Mouse (Mus musculus) kidney, adult 2 months (tissue): ENCODE measurements around the gene Glis3. TPM values are rescaled to one million over a fixed set of nuclear protein-coding genes. Genes with fewer than 3 reads are reported as not detected.

ENCODE experiments used
- DNase-seq: peaks from one replicate; pipeline ENCODE4 v3.0.0; 2021
- H3K27ac ChIP-seq: fragments of 200-500 bp; 2 replicates; pipeline ENCODE4 v1.5.1; 2012; ENCODE audit warnings: low read depth, low read length, control low read depth, inconsistent platforms; ENCODE audit not compliant: insufficient read depth
- H3K27me3 ChIP-seq: fragments of 200-500 bp; replicated peaks from 2 replicates; pipeline ENCODE4 v1.6.1; 2012; ENCODE audit warnings: mild to moderate bottlenecking, moderate library complexity, low read length, inconsistent platforms; ENCODE audit not compliant: control insufficient read depth, insufficient read depth
- H3K36me3 ChIP-seq: fragments of 200-500 bp; 2 replicates; pipeline ENCODE4 v1.6.1; 2012; ENCODE audit warnings: mild to moderate bottlenecking, moderate library complexity, low read length, inconsistent platforms; ENCODE audit not compliant: control insufficient read depth, insufficient read depth
- H3K4me1 ChIP-seq: fragments of 200-500 bp; 2 replicates; pipeline ENCODE4 v1.6.1; 2011; ENCODE audit warnings: low read length; ENCODE audit not compliant: control insufficient read depth, insufficient read depth
- H3K4me3 ChIP-seq: fragments of 200-500 bp; 2 replicates; pipeline ENCODE4 v1.5.1; 2011; ENCODE audit warnings: mild to moderate bottlenecking, low read depth, low read length, control low read depth; ENCODE audit not compliant: insufficient read depth
- CTCF ChIP-seq: fragments of 200-500 bp; conservative IDR thresholded peaks from 2 replicates; pipeline ENCODE4 v1.5.1; 2011; ENCODE audit warnings: low read depth, mild to moderate bottlenecking, control low read depth, low read length, moderate library complexity, mixed read lengths; ENCODE audit not compliant: insufficient read depth, insufficient read length
- POLR2A ChIP-seq: fragments of 200-500 bp; IDR thresholded peaks from one replicate; pipeline ENCODE4 v1.6.1; 2011; ENCODE audit warnings: low read depth, low read length, control low read depth
- WGBS: fragments of 180-500 bp; shearing (Covaris S2); methylation state at CpG from one replicate; pipeline ENCODE4 v1.1.7; 2018; 5-methylcytosine and 5-hydroxymethylcytosine counted together
- polyA plus RNA-seq: library from polyadenylated mRNA; depleted of rRNA; stranded (reverse); fragments of >200 nt; gene quantifications from 2 replicates; pipeline ENCODE4 v1.2.3, GENCODE M21; 2012

The Glis3 gene
- polyA plus RNA-seq, 1 experiment = 23.7 TPM

GRCm38 (mm10) chr19:28640861-28641381, 39.0 kb downstream of the Glis3 start:
- no peak overlapping the region for H3K4me3 ChIP-seq
- WGBS = 51% methylated on average over 7 of the region's 7 CpGs
- H3K4me1 ChIP-seq = peaks cover 9% of the 10 kb centered on the region; the same call in 1 of the 2 replicates
- no peaks in the 10 kb centered on the region for H3K27me3 ChIP-seq
- TF ChIP-seq POLR2A (no peak), CTCF (no peak)
- H3K36me3 ChIP-seq = no peaks in the 10 kb centered on the region
- DNase-seq = no peak
- H3K27ac ChIP-seq = peak overlapping the region; percentile 39; the same call in 1 of the 2 replicates

- Histone ChIP-seq H3K27ac (peak overlapping the region; percentile 90; the same call in 1 of the 2 replicates), H3K27me3 (no peaks in the 10 kb centered on the region), H3K4me1 (peaks cover 14% of the 10 kb centered on the region; the same call in 1 of the 2 replicates), H3K4me3 (no peak overlapping the region), H3K36me3 (no peaks in the 10 kb centered on the region)
- peak; percentile 88 for DNase-seq
- TF ChIP-seq POLR2A (no peak), CTCF (no peak)
- WGBS = 19% methylated on average over 7 of the region's 8 CpGs
Measured at GRCm38 (mm10) chr19:28635991-28636553, 43.8 kb downstream of the Glis3 start.

- WGBS = 84% methylated on average over 3 of the region's 3 CpGs
- Histone ChIP-seq H3K27ac (peak overlapping the region; percentile 37; the same call in 1 of the 2 replicates), H3K27me3 (no peaks in the 10 kb centered on the region), H3K36me3 (no peaks in the 10 kb centered on the region), H3K4me1 (peaks cover 14% of the 10 kb centered on the region; the same call in 1 of the 2 replicates), H3K4me3 (no peak overlapping the region)
- TF ChIP-seq CTCF (no peak), POLR2A (no peak)
- DNase-seq = no peak
Measured at GRCm38 (mm10) chr19:28634986-28635385, 44.9 kb downstream of the Glis3 start.

GRCm38 (mm10) chr19:28628416-28628815, 51.5 kb downstream of the Glis3 start:
- no peak overlapping the region for H3K4me3 ChIP-seq
- H3K36me3 ChIP-seq = no peaks in the 10 kb centered on the region; the same call in 1 of the 2 replicates
- peaks cover 22% of the 10 kb centered on the region for H3K4me1 ChIP-seq
- H3K27ac ChIP-seq = peak overlapping the region; percentile 78
- TF ChIP-seq CTCF (no peak; the same call in 1 of the 2 replicates), POLR2A (no peak)
- no peaks in the 10 kb centered on the region for H3K27me3 ChIP-seq
- DNase-seq = peak; percentile 73
- WGBS = 45% methylated on average over 8 of the region's 8 CpGs

- no peak overlapping the region for H3K27ac ChIP-seq
- no peak overlapping the region for H3K4me3 ChIP-seq
- H3K27me3 ChIP-seq = no peaks in the 10 kb centered on the region
- DNase-seq = no peak
- WGBS = 88% methylated on average over 5 of the region's 5 CpGs
- TF ChIP-seq CTCF (no peak), POLR2A (no peak)
- H3K4me1 ChIP-seq = peaks cover 42% of the 10 kb centered on the region
- H3K36me3 ChIP-seq = no peaks in the 10 kb centered on the region; the same call in 1 of the 2 replicates
Measured at GRCm38 (mm10) chr19:28626189-28626588, 53.7 kb downstream of the Glis3 start.

DNA sequence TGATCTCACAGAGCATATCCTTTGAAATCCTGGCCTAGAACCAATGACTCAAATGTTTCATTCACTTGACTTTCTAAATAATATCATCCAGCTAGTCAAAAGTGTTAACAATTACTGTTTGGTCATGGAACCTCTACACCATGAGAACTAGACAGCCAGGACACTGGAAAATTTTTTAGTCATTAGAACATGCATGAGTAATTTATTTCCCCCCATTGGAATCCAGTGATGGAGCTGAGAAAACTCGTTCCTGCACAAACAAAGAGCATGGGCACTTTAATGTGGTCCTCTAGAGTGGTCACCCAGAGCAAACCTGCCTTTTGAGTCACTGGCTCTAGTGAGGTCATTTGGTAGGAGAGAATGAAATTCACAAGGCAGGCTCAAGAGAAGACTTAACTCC, 55.3 kb downstream of the Glis3 start:
- Histone ChIP-seq H3K27ac (peak overlapping the region; percentile 54; the same call in 1 of the 2 replicates), H3K4me3 (no peak overlapping the region), H3K36me3 (no peaks in the 10 kb centered on the region; the same call in 1 of the 2 replicates), H3K4me1 (peaks cover 48% of the 10 kb centered on the region), H3K27me3 (no peaks in the 10 kb centered on the region)
- DNase-seq = no peak
- TF ChIP-seq POLR2A (no peak), CTCF (no peak)
- 23% methylated on average over 1 of the region's 1 CpGs for WGBS

- no peak for TF ChIP-seq CTCF
- TF ChIP-seq POLR2A = no peak
- DNase-seq = peak; percentile 62
- 44% methylated on average over 10 of the region's 10 CpGs for WGBS
- peak overlapping the region; percentile 33; the same call in 1 of the 2 replicates for H3K27ac ChIP-seq
- no peaks in the 10 kb centered on the region for H3K27me3 ChIP-seq
- H3K4me1 ChIP-seq = peaks cover 44% of the 10 kb centered on the region
- no peak overlapping the region for H3K4me3 ChIP-seq
- H3K36me3 ChIP-seq = no peaks in the 10 kb centered on the region; the same call in 1 of the 2 replicates
Measured at GRCm38 (mm10) chr19:28623726-28624125, 56.2 kb downstream of the Glis3 start.
